Mouse (Mus musculus): Measurements from ENCODE around the gene Osbp.

- TF ChIP-seq CTCF (IDR thresholded peaks at IDR 0.05; ENCODE audit: control insufficient read depth, insufficient read depth, insufficient replicate concordance, low read depth, low read length) = no peak
- no peak for TF ChIP-seq POLR2A (IDR thresholded peaks at IDR 0.05; ENCODE audit: control insufficient read depth, low read depth, low read length)
Measured at GRCm38 (mm10) chr19:12009501-12010280, 44.0 kb downstream of the Osbp start.
